Mouse (Mus musculus): Measurements from ENCODE around the gene Rab11fip3. TPM values are rescaled to one million over a fixed set of nuclear protein-coding genes. Genes with fewer than 3 reads are reported as not detected.

The Rab11fip3 gene
- total and polyA plus RNA-seq, 3 experiments = 3.0 to 13.9 (median 9.3) TPM

- DNase-seq (ENCODE audit: low spot score) = no peak
- Histone ChIP-seq H3K4me1 (ENCODE audit: insufficient read depth, low read depth, low read length) (peaks cover 39% of the 10 kb centered on the region), H3K36me3 (replicated peaks) (peaks cover 28% of the 10 kb centered on the region), H3K4me3 (ENCODE audit: low read depth, low read length) (peak overlapping the region; percentile 84; the same call in 1 of the 2 replicates), H3K9me3 (replicated peaks) (no peaks in the 10 kb centered on the region), H3K27me3 (ENCODE audit: insufficient read depth, low read length) (peaks cover 12% of the 10 kb centered on the region)
- TF ChIP-seq GATA2 (IDR thresholded peaks at IDR 0.05; ENCODE audit: borderline replicate concordance, low read depth, low read length) (no peak), POLR2AphosphoS5 (IDR thresholded peaks at IDR 0.05; ENCODE audit: insufficient replicate concordance, low read depth, low read length) (no peak), GATA1 (IDR thresholded peaks at IDR 0.05; ENCODE audit: borderline replicate concordance, low read length) (no peak), TAL1 (conservative IDR thresholded peaks at IDR 0.05; ENCODE audit: low read depth, low read length) (no peak)
- no peak for ATAC-seq (ENCODE audit: extremely low read depth, insufficient number of reproducible peaks, low FRiP score, poor library complexity, severe bottlenecking)
These were observed 781 bp upstream of the Rab11fip3 start for GRCm38 (mm10) chr17:26070136-26070535.

GRCm38 (mm10) chr17:26068024-26068830 lies 1.1 kb downstream of the Rab11fip3 start:
- Histone ChIP-seq H3K27me3 (ENCODE audit: insufficient read depth, low read length) (peaks cover 10% of the 10 kb centered on the region), H3K4me1 (ENCODE audit: insufficient read depth, low read depth, low read length) (peaks cover 41% of the 10 kb centered on the region), H3K36me3 (replicated peaks) (peaks cover 43% of the 10 kb centered on the region), H3K4me3 (ENCODE audit: low read depth, low read length) (peak overlapping the region; percentile 84), H3K9me3 (replicated peaks) (no peaks in the 10 kb centered on the region)
- no peak for DNase-seq (ENCODE audit: low spot score)
- no peak for ATAC-seq (ENCODE audit: extremely low read depth, insufficient number of reproducible peaks, low FRiP score, poor library complexity, severe bottlenecking)
- TF ChIP-seq TAL1 (conservative IDR thresholded peaks at IDR 0.05; ENCODE audit: low read depth, low read length) (no peak), CTCF (IDR thresholded peaks at IDR 0.05; ENCODE audit: low read depth, low read length) (no peak), GATA2 (IDR thresholded peaks at IDR 0.05; ENCODE audit: borderline replicate concordance, low read depth, low read length) (no peak), POLR2AphosphoS5 (IDR thresholded peaks at IDR 0.05; ENCODE audit: insufficient replicate concordance, low read depth, low read length) (no peak), GATA1 (IDR thresholded peaks at IDR 0.05; ENCODE audit: borderline replicate concordance, low read length) (no peak)

DNA sequence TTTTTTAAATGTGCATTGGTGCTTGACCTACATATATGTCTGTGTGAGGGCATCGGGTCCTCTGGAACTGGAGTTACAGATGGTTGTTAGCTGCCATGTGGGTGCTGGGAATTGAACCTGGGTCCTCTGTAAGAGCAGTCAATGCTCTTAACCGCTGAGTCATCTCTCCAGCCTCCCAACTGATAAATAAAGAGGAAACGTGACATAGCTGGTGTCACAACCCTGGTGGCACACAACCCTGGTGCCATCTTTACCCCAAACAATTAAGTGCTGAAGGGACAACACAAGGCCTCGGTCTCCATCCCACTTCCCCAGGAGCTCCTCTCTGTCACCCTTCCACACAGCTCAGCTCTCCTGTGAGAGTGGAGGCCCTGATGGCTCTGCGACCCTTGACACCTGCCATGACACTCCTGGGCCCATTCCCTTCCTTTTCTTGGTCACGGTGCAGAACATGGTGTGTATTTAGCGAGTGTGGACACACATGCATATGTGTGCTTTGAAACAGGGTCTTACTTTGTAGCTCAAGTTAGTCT lies 2.8 kb downstream of the Rab11fip3 start:
- no peak for TF ChIP-seq POLR2AphosphoS5 (IDR thresholded peaks at IDR 0.05; ENCODE audit: insufficient replicate concordance, low read depth, low read length)
- no peak for TF ChIP-seq TAL1 (conservative IDR thresholded peaks at IDR 0.05; ENCODE audit: low read depth, low read length)
- no peak for TF ChIP-seq CTCF (IDR thresholded peaks at IDR 0.05; ENCODE audit: low read depth, low read length)
- no peak for TF ChIP-seq GATA2 (IDR thresholded peaks at IDR 0.05; ENCODE audit: borderline replicate concordance, low read depth, low read length)
- no peak for TF ChIP-seq GATA1 (IDR thresholded peaks at IDR 0.05; ENCODE audit: borderline replicate concordance, low read length)
- Histone ChIP-seq H3K27me3 (ENCODE audit: insufficient read depth, low read length) (no peaks in the 10 kb centered on the region), H3K9me3 (replicated peaks) (no peaks in the 10 kb centered on the region), H3K4me3 (ENCODE audit: low read depth, low read length) (no peak overlapping the region; the same call in 1 of the 2 replicates), H3K36me3 (replicated peaks) (peaks cover 54% of the 10 kb centered on the region), H3K4me1 (ENCODE audit: insufficient read depth, low read depth, low read length) (peaks cover 41% of the 10 kb centered on the region)
- DNase-seq (ENCODE audit: low spot score) (no peak), ATAC-seq (ENCODE audit: extremely low read depth, insufficient number of reproducible peaks, low FRiP score, poor library complexity, severe bottlenecking) (no peak)

DNA sequence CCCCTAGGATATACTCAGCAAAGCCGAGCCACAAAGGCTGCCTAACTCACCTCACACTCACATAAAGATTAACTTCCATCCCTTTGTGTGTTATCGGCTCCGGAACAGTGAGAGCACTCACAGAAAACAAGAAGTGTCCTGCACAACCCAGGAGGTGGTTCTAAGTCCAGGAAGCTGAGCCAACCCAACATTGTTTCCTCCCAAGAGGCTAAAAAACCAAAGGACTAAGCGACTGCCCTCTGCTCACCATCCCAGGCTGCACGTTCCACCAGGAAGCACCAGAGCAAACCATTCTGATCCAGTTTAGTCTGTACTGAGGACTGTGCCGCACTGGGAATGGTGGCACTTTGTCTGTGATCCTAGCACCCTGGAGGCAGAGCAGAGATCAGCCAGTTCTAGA lies 4.4 kb downstream of the Rab11fip3 start:
- Histone ChIP-seq H3K4me3 (ENCODE audit: low read depth, low read length) (no peak overlapping the region), H3K36me3 (replicated peaks) (peaks cover 59% of the 10 kb centered on the region), H3K9me3 (replicated peaks) (no peaks in the 10 kb centered on the region), H3K4me1 (ENCODE audit: insufficient read depth, low read depth, low read length) (peaks cover 37% of the 10 kb centered on the region), H3K27me3 (ENCODE audit: insufficient read depth, low read length) (no peaks in the 10 kb centered on the region)
- DNase-seq (ENCODE audit: low spot score) (no peak), ATAC-seq (ENCODE audit: extremely low read depth, insufficient number of reproducible peaks, low FRiP score, poor library complexity, severe bottlenecking) (no peak)
- TF ChIP-seq GATA2 (IDR thresholded peaks at IDR 0.05; ENCODE audit: borderline replicate concordance, low read depth, low read length) (no peak), POLR2AphosphoS5 (IDR thresholded peaks at IDR 0.05; ENCODE audit: insufficient replicate concordance, low read depth, low read length) (no peak), TAL1 (conservative IDR thresholded peaks at IDR 0.05; ENCODE audit: low read depth, low read length) (no peak), CTCF (IDR thresholded peaks at IDR 0.05; ENCODE audit: low read depth, low read length) (no peak), GATA1 (IDR thresholded peaks at IDR 0.05; ENCODE audit: borderline replicate concordance, low read length) (no peak)

GRCm38 (mm10) chr17:26057787-26058567 lies 11.4 kb downstream of the Rab11fip3 start:
- Histone ChIP-seq H3K27me3 (ENCODE audit: insufficient read depth, low read length) (no peaks in the 10 kb centered on the region), H3K36me3 (replicated peaks) (peaks cover 45% of the 10 kb centered on the region), H3K4me3 (ENCODE audit: low read depth, low read length) (no peak overlapping the region), H3K9me3 (replicated peaks) (no peaks in the 10 kb centered on the region), H3K4me1 (ENCODE audit: insufficient read depth, low read depth, low read length) (peaks cover 3% of the 10 kb centered on the region; the same call in 1 of the 2 replicates)
- DNase-seq (ENCODE audit: low spot score) = no peak
- no peak for TF ChIP-seq GATA2 (IDR thresholded peaks at IDR 0.05; ENCODE audit: borderline replicate concordance, low read depth, low read length)
- TF ChIP-seq GATA1 (IDR thresholded peaks at IDR 0.05; ENCODE audit: borderline replicate concordance, low read length) = no peak
- no peak for TF ChIP-seq CTCF (IDR thresholded peaks at IDR 0.05; ENCODE audit: low read depth, low read length)
- no peak for TF ChIP-seq TAL1 (conservative IDR thresholded peaks at IDR 0.05; ENCODE audit: low read depth, low read length)
- TF ChIP-seq POLR2AphosphoS5 (IDR thresholded peaks at IDR 0.05; ENCODE audit: insufficient replicate concordance, low read depth, low read length) = no peak
- no peak for ATAC-seq (ENCODE audit: extremely low read depth, insufficient number of reproducible peaks, low FRiP score, poor library complexity, severe bottlenecking)

DNA sequence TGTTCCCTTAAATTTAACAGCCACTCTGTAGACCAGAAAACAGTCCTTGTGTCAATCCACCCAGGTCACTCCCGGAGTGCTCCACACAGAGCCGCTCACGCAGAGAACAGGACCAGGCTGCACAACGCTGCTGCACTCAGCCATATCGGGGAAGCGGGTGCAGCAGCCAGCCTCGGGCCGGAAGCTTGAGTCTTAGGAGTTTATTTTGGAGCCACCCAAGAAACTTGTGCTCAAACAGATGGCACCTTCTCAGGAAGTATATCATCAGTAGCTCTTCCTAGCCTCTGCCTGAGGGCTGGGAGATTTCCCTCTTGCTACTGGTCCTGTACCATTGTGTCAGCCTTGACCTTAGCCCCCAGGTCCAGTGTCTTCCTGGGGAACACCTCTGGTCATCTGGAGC lies 12.1 kb downstream of the Rab11fip3 start:
- no peak for ATAC-seq (ENCODE audit: extremely low read depth, insufficient number of reproducible peaks, low FRiP score, poor library complexity, severe bottlenecking)
- no peak for DNase-seq (ENCODE audit: low spot score)
- H3K4me1 ChIP-seq (ENCODE audit: insufficient read depth, low read depth, low read length) = peaks cover 3% of the 10 kb centered on the region; the same call in 1 of the 2 replicates
- TF ChIP-seq GATA1 (IDR thresholded peaks at IDR 0.05; ENCODE audit: borderline replicate concordance, low read length) (no peak), CTCF (IDR thresholded peaks at IDR 0.05; ENCODE audit: low read depth, low read length) (no peak), POLR2AphosphoS5 (IDR thresholded peaks at IDR 0.05; ENCODE audit: insufficient replicate concordance, low read depth, low read length) (no peak), TAL1 (conservative IDR thresholded peaks at IDR 0.05; ENCODE audit: low read depth, low read length) (no peak), GATA2 (IDR thresholded peaks at IDR 0.05; ENCODE audit: borderline replicate concordance, low read depth, low read length) (no peak)
- no peaks in the 10 kb centered on the region for H3K9me3 ChIP-seq (replicated peaks)
- no peaks in the 10 kb centered on the region for H3K27me3 ChIP-seq (ENCODE audit: insufficient read depth, low read length)
- H3K4me3 ChIP-seq (ENCODE audit: low read depth, low read length) = no peak overlapping the region
- H3K36me3 ChIP-seq (replicated peaks) = peaks cover 41% of the 10 kb centered on the region
